Mouse (Mus musculus) urinary bladder, adult 2 months (tissue): ENCODE results near the gene Atp23. TPM values are rescaled to one million over a fixed set of nuclear protein-coding genes. Genes with fewer than 3 reads are reported as not detected.

Source experiments
- DNase-seq: peaks from one replicate; pipeline ENCODE4 v3.0.0; 2022; ENCODE audit warnings: low spot score
- polyA plus RNA-seq: library from polyadenylated mRNA; depleted of rRNA; stranded (reverse); fragments of >200 nt; gene quantifications from 2 replicates; pipeline ENCODE4 v1.2.3, GENCODE M21; 2012; rRNA removed

Atp23 gene
- 5.7 and 7.5 TPM in 2 replicates for polyA plus RNA-seq

- DNase-seq, result peak; percentile 90
Observed at GRCm38 (mm10) chr10:126900821-126901487, at the start of gene Atp23. TSS of gene Atp23 (minus strand) at chr10:126901355.

GRCm38 (mm10) chr10:126950572-126950971 lies 49.4 kb upstream of the Atp23 start:
- no peak for DNase-seq

GRCm38 (mm10) chr10:126949824-126950223 lies 48.7 kb upstream of the Atp23 start:
- DNase-seq, result no peak

- no peak for DNase-seq
Observed at GRCm38 (mm10) chr10:126945531-126945930, 44.4 kb upstream of the Atp23 start.

GRCm38 (mm10) chr10:126940949-126941348 lies 39.8 kb upstream of the Atp23 start:
- no peak for DNase-seq

- DNase-seq, result no peak
Observed at GRCm38 (mm10) chr10:126935556-126936381, 34.6 kb upstream of the Atp23 start.

- DNase-seq, result no peak
Observed at GRCm38 (mm10) chr10:126935121-126935520, 34.0 kb upstream of the Atp23 start.

GRCm38 (mm10) chr10:126934561-126934960 lies 33.4 kb upstream of the Atp23 start:
- no peak for DNase-seq

GRCm38 (mm10) chr10:126931760-126932139 lies 30.6 kb upstream of the Atp23 start:
- no peak for DNase-seq

GRCm38 (mm10) chr10:126931123-126931759 lies 30.1 kb upstream of the Atp23 start:
- DNase-seq, result no peak

GRCm38 (mm10) chr10:126930270-126931121 lies 29.3 kb upstream of the Atp23 start:
- no peak for DNase-seq

- DNase-seq, result no peak
Observed at GRCm38 (mm10) chr10:126929543-126929942, 28.4 kb upstream of the Atp23 start.

GRCm38 (mm10) chr10:126928819-126929206 lies 27.7 kb upstream of the Atp23 start:
- DNase-seq, result no peak

GRCm38 (mm10) chr10:126928011-126928818 lies 27.1 kb upstream of the Atp23 start:
- DNase-seq, result peak; percentile 72

- no peak for DNase-seq
Observed at GRCm38 (mm10) chr10:126927101-126927961, 26.2 kb upstream of the Atp23 start.

- no peak for DNase-seq
Observed at GRCm38 (mm10) chr10:126925391-126925790, 24.2 kb upstream of the Atp23 start.

GRCm38 (mm10) chr10:126924087-126924486 lies 22.9 kb upstream of the Atp23 start:
- DNase-seq, result no peak

GRCm38 (mm10) chr10:126920220-126920619 lies 19.1 kb upstream of the Atp23 start:
- DNase-seq, result no peak

- peak; percentile 79 for DNase-seq
Observed at GRCm38 (mm10) chr10:126919067-126919466, 17.9 kb upstream of the Atp23 start.

GRCm38 (mm10) chr10:126914288-126914687 lies 13.1 kb upstream of the Atp23 start:
- no peak for DNase-seq
